Mouse (Mus musculus) kidney, adult 2 months (tissue): ENCODE measurements at regions not wholly inside any gene's neighbourhood (a gene's known extent, or its start where the extent isn't known, plus 50 kb on each side); places are given as distances from the start of the nearest gene placed in this dataset.

Experiments used
- CTCF ChIP-seq: fragments of 200-500 bp; conservative IDR thresholded peaks from 2 replicates; pipeline ENCODE4 v1.5.1; 2011; ENCODE audit warnings: low read depth, mild to moderate bottlenecking, control low read depth, low read length, moderate library complexity, mixed read lengths; ENCODE audit not compliant: insufficient read depth, insufficient read length
- POLR2A ChIP-seq: fragments of 200-500 bp; IDR thresholded peaks from one replicate; pipeline ENCODE4 v1.6.1; 2011; ENCODE audit warnings: low read depth, low read length, control low read depth

- TF ChIP-seq CTCF (no peak), POLR2A (no peak)
Observed at GRCm38 (mm10) chr12:56252612-56253444, 92.9 kb downstream of the Mbip start.
